Mouse (Mus musculus) WW6 (cell line): ENCODE data around the gene Arhgap10.
A peak's percentile ranks its signal among the peaks of the same experiment; 100 is the strongest.

ENCODE experiments used
- DNase-seq: peaks from one replicate; pipeline ENCODE4 v3.0.0-alpha.2; 2013; ENCODE audit warnings: low read depth, low spot score

Gene Arhgap10

GRCm38 (mm10) chr8:77517301-77518200 is at the start of gene Arhgap10:
Gene Arhgap10, minus strand, starts transcription at chr8:77517953.
- DNase-seq, result peak; percentile 61

GRCm38 (mm10) chr8:77561441-77561840 is 43.7 kb upstream of the Arhgap10 start:
- DNase-seq, result no peak

GRCm38 (mm10) chr8:77552491-77552890 is 34.7 kb upstream of the Arhgap10 start:
- DNase-seq, result no peak

- DNase-seq, result no peak
Observed at GRCm38 (mm10) chr8:77549881-77550580, 32.3 kb upstream of the Arhgap10 start.

- peak; percentile 71 for DNase-seq
Observed at GRCm38 (mm10) chr8:77549121-77549706, 31.5 kb upstream of the Arhgap10 start, which contains the start of gene Prmt9. Gene Prmt9, plus strand, starts transcription at chr8:77549397.

- no peak for DNase-seq
Observed at GRCm38 (mm10) chr8:77545616-77546015, 27.9 kb upstream of the Arhgap10 start.

GRCm38 (mm10) chr8:77544428-77544827 is 26.7 kb upstream of the Arhgap10 start:
- DNase-seq, result no peak

- DNase-seq, result no peak
Observed at GRCm38 (mm10) chr8:77543152-77543777, 25.5 kb upstream of the Arhgap10 start.

GRCm38 (mm10) chr8:77538256-77538655 is 20.5 kb upstream of the Arhgap10 start:
- DNase-seq, result no peak

GRCm38 (mm10) chr8:77536821-77537220 is 19.1 kb upstream of the Arhgap10 start:
- no peak for DNase-seq

- no peak for DNase-seq
Observed at GRCm38 (mm10) chr8:77535026-77535595, 17.4 kb upstream of the Arhgap10 start.

GRCm38 (mm10) chr8:77534358-77534992 is 16.7 kb upstream of the Arhgap10 start:
- DNase-seq, result no peak

GRCm38 (mm10) chr8:77526130-77526529 is 8.4 kb upstream of the Arhgap10 start:
- no peak for DNase-seq

- DNase-seq, result no peak
Observed at GRCm38 (mm10) chr8:77524906-77525305, 7.2 kb upstream of the Arhgap10 start.

GRCm38 (mm10) chr8:77524018-77524615 is 6.4 kb upstream of the Arhgap10 start:
- no peak for DNase-seq

- no peak for DNase-seq
Observed at GRCm38 (mm10) chr8:77522984-77523383, 5.2 kb upstream of the Arhgap10 start.

GRCm38 (mm10) chr8:77521028-77521785 is 3.5 kb upstream of the Arhgap10 start:
- DNase-seq, result no peak

- DNase-seq, result no peak
Observed at GRCm38 (mm10) chr8:77520601-77521000, 2.8 kb upstream of the Arhgap10 start.

GRCm38 (mm10) chr8:77518201-77519115 is 705 bp upstream of the Arhgap10 start:
- no peak for DNase-seq
